Mouse (Mus musculus) E14TG2a.4 (cell line): ENCODE results near the gene Tiam1.

ENCODE experiments used
- CTCF ChIP-seq: conservative IDR thresholded peaks from 2 replicates; pipeline ENCODE4 v1.5.1; 2014; ENCODE audit warnings: low read length
- POU5F1 ChIP-seq: IDR thresholded peaks from 2 replicates; pipeline ENCODE4 v1.6.1; 2014; ENCODE audit warnings: low read length, borderline replicate concordance

GRCm38 (mm10) chr16:89890515-89891189, 252.9 kb downstream of the Tiam1 start:
- no peak for TF ChIP-seq CTCF
- TF ChIP-seq POU5F1 = no peak
